Mouse (Mus musculus) MEL (cell line): ENCODE measurements around the gene Wwc2.

ENCODE experiments used
- EP300 ChIP-seq, 2 experiments: IDR thresholded peaks; 2 replicates each; pipeline ENCODE4 v1.6.1; 2011; ENCODE audit warnings: improper control_type of control experiment in 2 of 2, low read length in 2 of 2, low read depth in 1 of 2, mild to moderate bottlenecking in 1 of 2
- POLR2A ChIP-seq, 2 experiments: IDR thresholded peaks; 2 replicates each; pipeline ENCODE4 v1.6.1; 2011 to 2012; ENCODE audit warnings: low read length in 2 of 2, mild to moderate bottlenecking in 2 of 2, control low read depth in 1 of 2, improper control_type of control experiment in 1 of 2, low read depth in 1 of 2, moderate library complexity in 1 of 2; ENCODE audit not compliant: control insufficient read depth in 1 of 2, insufficient read depth in 1 of 2, poor library complexity in 1 of 2
- USF2 ChIP-seq, 2 experiments: IDR thresholded peaks; 2 replicates each; pipeline ENCODE4 v1.6.1; 2011 to 2012; ENCODE audit warnings: improper control_type of control experiment in 2 of 2, low read length in 2 of 2, borderline replicate concordance in 1 of 2, inconsistent platforms in 1 of 2, low read depth in 1 of 2, mild to moderate bottlenecking in 1 of 2; ENCODE audit not compliant: insufficient read depth in 1 of 2

GRCm38 (mm10) chr8:47810666-47811015 is 180.1 kb downstream of the Wwc2 start:
- TF ChIP-seq EP300 (IDR thresholded peaks at IDR 0.05; ENCODE audit: low read depth in 1 of 2, low read length in 2 of 2) (no peak), POLR2A (IDR thresholded peaks at IDR 0.05; ENCODE audit: control insufficient read depth in 1 of 2, insufficient read depth in 1 of 2, low read depth in 1 of 2, low read length in 2 of 2, poor library complexity in 1 of 2) (no peak), USF2 (IDR thresholded peaks at IDR 0.05; ENCODE audit: borderline replicate concordance in 1 of 2, insufficient read depth in 1 of 2, low read depth in 1 of 2, low read length in 2 of 2) (no peak)
